Mouse (Mus musculus) subcutaneous adipose tissue, adult 2 months (tissue): ENCODE results near the gene Gnb1l. TPM values are rescaled to one million over a fixed set of nuclear protein-coding genes. Genes with fewer than 3 reads are reported as not detected.

Source experiments
- polyA plus RNA-seq: library from polyadenylated mRNA; depleted of rRNA; stranded (reverse); fragments of >200 nt; gene quantifications from 2 replicates; pipeline ENCODE4 v1.2.3, GENCODE M21; 2012; ENCODE audit warnings: low replicate concordance; rRNA removed

Gene Gnb1l
- 8.7 and 18.0 TPM in 2 replicates for polyA plus RNA-seq

DNA sequence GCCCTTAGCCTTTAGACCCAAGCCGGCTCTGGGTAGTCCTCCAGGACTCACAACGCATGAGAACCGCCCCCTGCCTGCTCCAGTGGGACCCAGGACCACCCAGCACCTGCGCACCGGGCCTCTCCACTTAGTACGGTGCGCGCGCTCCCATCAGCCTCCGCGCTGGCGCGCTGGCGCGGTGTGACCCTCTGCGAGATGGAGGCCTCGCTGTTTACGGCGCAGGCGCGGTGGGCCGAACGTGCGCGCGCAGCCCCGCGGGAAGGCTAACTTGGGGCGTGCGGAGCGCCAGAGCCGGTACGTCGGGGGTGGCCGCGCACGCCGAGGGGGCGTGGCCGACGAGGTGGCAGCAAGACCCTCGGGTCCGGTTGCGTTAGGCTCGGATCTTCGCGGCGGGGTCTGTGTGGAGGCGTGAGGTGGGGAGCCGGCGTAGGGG lies at the start of gene Gnb1l, which contains the start of gene Rtl10:
Gene Gnb1l, plus strand, starts transcription at position 156 of the 433 bp plus-strand sequence.
Gene Rtl10, plus strand, starts transcription at position 344 of the 433 bp plus-strand sequence.

DNA sequence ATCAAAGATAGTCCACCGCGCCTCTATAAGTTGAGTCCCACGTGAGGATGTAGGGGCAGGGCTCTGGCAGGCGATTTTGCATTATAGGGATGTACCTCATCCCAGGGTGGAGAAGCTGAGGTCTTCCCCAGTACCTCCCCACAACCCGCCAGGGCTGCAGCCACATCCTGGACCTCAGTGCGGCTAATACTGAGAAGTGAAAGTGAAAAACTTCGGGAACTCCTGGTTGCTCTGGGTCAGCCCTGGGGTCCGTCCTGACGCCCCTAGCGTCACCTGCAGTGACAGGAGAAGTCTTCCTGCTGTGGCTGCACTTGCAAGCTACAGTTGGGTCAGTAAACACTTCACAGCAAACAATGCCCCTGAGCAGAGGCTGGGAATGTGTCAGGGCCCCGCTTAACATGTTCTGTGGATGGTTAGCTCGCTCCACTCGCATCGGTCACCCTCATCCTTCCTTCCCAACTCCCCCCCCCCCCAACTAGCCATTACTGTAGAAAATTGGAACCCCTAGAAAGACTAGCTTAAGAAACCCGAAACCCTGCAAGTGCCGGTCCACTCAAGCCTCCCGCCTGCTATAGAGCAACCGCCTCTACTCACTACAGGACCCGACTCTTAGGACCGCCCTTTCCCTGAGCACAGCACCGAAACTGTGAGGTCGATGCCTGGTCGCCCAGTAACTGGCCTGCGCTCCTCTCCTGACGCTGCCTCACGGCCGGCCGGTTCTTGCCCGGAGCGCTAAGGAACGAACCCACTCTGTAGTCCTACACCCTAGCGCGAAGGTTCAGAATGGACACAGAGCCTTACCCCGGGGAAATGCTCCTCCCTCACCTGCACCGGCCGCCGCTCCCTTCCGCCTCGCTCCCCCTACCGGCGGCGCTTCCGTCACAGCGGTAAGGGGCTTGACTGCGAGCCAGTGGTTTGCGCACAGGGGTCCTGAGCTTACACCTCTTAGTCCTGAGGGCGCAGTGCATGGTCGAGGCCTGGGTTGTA lies 91.6 kb downstream of the Gnb1l start, which contains the start of gene Tbx1:
Gene Tbx1, minus strand, starts transcription at position 868 of the 987 bp plus-strand sequence.

Other genes starting within 250 kb of the Gnb1l start
- gene Ranbp1, start 250.0 kb upstream of the Gnb1l start, polyA plus RNA-seq, result 27.0 and 76.4 TPM in 2 replicates
- not detected in 2 replicates for gene Gm49776, start 240.4 kb upstream of the Gnb1l start, polyA plus RNA-seq
- 18.0 and 38.7 TPM in 2 replicates for gene Dgcr8, start 209.5 kb upstream of the Gnb1l start, polyA plus RNA-seq
- 33.7 and 50.1 TPM in 2 replicates for gene Tango2, start 150.6 kb upstream of the Gnb1l start, polyA plus RNA-seq
- 15.8 and 25.0 TPM in 2 replicates for gene Arvcf, start 150.5 kb upstream of the Gnb1l start, polyA plus RNA-seq
- 25.2 and 48.2 TPM in 2 replicates for gene Txnrd2, start 72.3 kb upstream of the Gnb1l start, polyA plus RNA-seq
- gene Comt, start 71.9 kb upstream of the Gnb1l start, polyA plus RNA-seq, result 612 and 1,090 TPM in 2 replicates
- 2.6 and 15.8 TPM in 2 replicates for gene Rtl10, start 188 bp downstream of the Gnb1l start, polyA plus RNA-seq
- 0.42 and 4.2 TPM in 2 replicates for gene Tbx1, start 92.0 kb downstream of the Gnb1l start, polyA plus RNA-seq
- 0.78 and 1.3 TPM in 2 replicates for gene Gp1bb, start 123.7 kb downstream of the Gnb1l start, polyA plus RNA-seq
- 5.4 and 14.4 TPM in 2 replicates for gene Gm49601, start 127.7 kb downstream of the Gnb1l start, polyA plus RNA-seq
- 19.6 and 27.6 TPM in 2 replicates for gene Sept5, start 131.2 kb downstream of the Gnb1l start, polyA plus RNA-seq